Mouse (Mus musculus): ENCODE measurements around the gene Tlk2. TPM values are rescaled to one million over a fixed set of nuclear protein-coding genes. Genes with fewer than 3 reads are reported as not detected.

Tlk2 gene
- total RNA-seq, 4 experiments from 2014 or later = 37.2 to 49.4 (median 40.8) TPM

- no peak for DNase-seq (ENCODE audit: low spot score in 2 of 2)
Measured at GRCm38 (mm10) chr11:105261116-105261515, 82.5 kb downstream of the Tlk2 start.

- DNase-seq (ENCODE audit: low spot score in 2 of 2) = no peak
Measured at GRCm38 (mm10) chr11:105261601-105262351, 83.2 kb downstream of the Tlk2 start.

GRCm38 (mm10) chr11:105264506-105264905 lies 85.9 kb downstream of the Tlk2 start:
- no peak for DNase-seq (ENCODE audit: low spot score in 2 of 2)

GRCm38 (mm10) chr11:105264988-105265387 lies 86.4 kb downstream of the Tlk2 start:
- DNase-seq (ENCODE audit: low spot score in 2 of 2) = no peak

- peak; percentile 33 to 39 for DNase-seq (ENCODE audit: low spot score in 2 of 2)
Measured at GRCm38 (mm10) chr11:105270155-105270554, 91.5 kb downstream of the Tlk2 start.

- no peak for DNase-seq (ENCODE audit: low spot score in 2 of 2)
Measured at GRCm38 (mm10) chr11:105280456-105280855, 101.8 kb downstream of the Tlk2 start.

GRCm38 (mm10) chr11:105281291-105281690 lies 102.7 kb downstream of the Tlk2 start:
- DNase-seq (ENCODE audit: low spot score in 2 of 2) = no peak

GRCm38 (mm10) chr11:105281763-105282459 lies 103.3 kb downstream of the Tlk2 start:
- DNase-seq (ENCODE audit: low spot score in 2 of 2) = no peak

- DNase-seq (ENCODE audit: low spot score in 2 of 2) = peak; percentile 62 to 80
Measured at GRCm38 (mm10) chr11:105282460-105282859, 103.9 kb downstream of the Tlk2 start.

GRCm38 (mm10) chr11:105283016-105283415 lies 104.4 kb downstream of the Tlk2 start:
- no peak for DNase-seq (ENCODE audit: low spot score in 2 of 2)

GRCm38 (mm10) chr11:105285720-105286119 lies 107.1 kb downstream of the Tlk2 start:
- DNase-seq (ENCODE audit: low spot score in 2 of 2) = no peak

GRCm38 (mm10) chr11:105289403-105289802 lies 110.8 kb downstream of the Tlk2 start:
- no peak for DNase-seq (ENCODE audit: low spot score in 2 of 2)

- DNase-seq (ENCODE audit: low spot score in 2 of 2) = peak in 1 of 2 experiments; percentile 38
Measured at GRCm38 (mm10) chr11:105291681-105292123, 113.1 kb downstream of the Tlk2 start.

GRCm38 (mm10) chr11:105292124-105293071 lies 113.8 kb downstream of the Tlk2 start, which contains the start of gene Mrc2:
Gene Mrc2, plus strand, starts transcription at chr11:105292643.
- peak; percentile 52 to 60 for DNase-seq (ENCODE audit: low spot score in 2 of 2)

- DNase-seq (ENCODE audit: low spot score in 2 of 2) = peak; percentile 58 to 72
Measured at GRCm38 (mm10) chr11:105293101-105293581, 114.5 kb downstream of the Tlk2 start.

GRCm38 (mm10) chr11:105293901-105294494 lies 115.4 kb downstream of the Tlk2 start:
- peak in 1 of 2 experiments; percentile 27 for DNase-seq (ENCODE audit: low spot score in 2 of 2)

GRCm38 (mm10) chr11:105296084-105296483 lies 117.5 kb downstream of the Tlk2 start:
- DNase-seq (ENCODE audit: low spot score in 2 of 2) = no peak

- DNase-seq (ENCODE audit: low spot score in 2 of 2) = no peak
Measured at GRCm38 (mm10) chr11:105310197-105310596, 131.6 kb downstream of the Tlk2 start.

- DNase-seq (ENCODE audit: low spot score in 2 of 2) = peak in 1 of 2 experiments; percentile 47
Measured at GRCm38 (mm10) chr11:105311291-105311975, 132.8 kb downstream of the Tlk2 start.

- DNase-seq (ENCODE audit: low spot score in 2 of 2) = no peak
Measured at GRCm38 (mm10) chr11:105312311-105312942, 133.8 kb downstream of the Tlk2 start.

Measured in gastrocnemius, adult 8-10 months (tissue).